Mouse (Mus musculus): ENCODE data around the gene Rev1.

- TF ChIP-seq POLR2A (IDR thresholded peaks at IDR 0.05; ENCODE audit: control insufficient read depth in 1 of 2, insufficient read depth in 1 of 2, low read depth in 1 of 2, low read length in 2 of 2, poor library complexity in 1 of 2): no peak
- no peak for TF ChIP-seq CTCF (IDR thresholded peaks at IDR 0.05 in 2 of 3, conservative IDR thresholded peaks at IDR 0.05 in 1 of 3; ENCODE audit: control insufficient read depth in 1 of 3, insufficient read depth in 1 of 3, low read depth in 2 of 3, low read length in 3 of 3, poor library complexity in 1 of 3, severe bottlenecking in 1 of 3)
- TF ChIP-seq E2F4 (IDR thresholded peaks at IDR 0.05; ENCODE audit: borderline replicate concordance, low read depth, low read length): no peak
- TF ChIP-seq MAZ (IDR thresholded peaks at IDR 0.05; ENCODE audit: low read depth, low read length): no peak
- no peak for TF ChIP-seq ZKSCAN1 (IDR thresholded peaks at IDR 0.05; ENCODE audit: low read depth, low read length)
- no peak for TF ChIP-seq EP300 (IDR thresholded peaks at IDR 0.05; ENCODE audit: low read depth in 1 of 2, low read length in 2 of 2)
- TF ChIP-seq ZNF384 (IDR thresholded peaks at IDR 0.05; ENCODE audit: low read depth, low read length): no peak
- TF ChIP-seq GABPA (IDR thresholded peaks at IDR 0.05; ENCODE audit: low read depth, low read length): no peak
- no peak for TF ChIP-seq MAX (IDR thresholded peaks at IDR 0.05; ENCODE audit: low read length)
These were observed 90.7 kb downstream of the Rev1 start for GRCm38 (mm10) chr1:38038898-38039297.
